Mouse (Mus musculus): ENCODE results near the gene Dusp1.

DNA sequence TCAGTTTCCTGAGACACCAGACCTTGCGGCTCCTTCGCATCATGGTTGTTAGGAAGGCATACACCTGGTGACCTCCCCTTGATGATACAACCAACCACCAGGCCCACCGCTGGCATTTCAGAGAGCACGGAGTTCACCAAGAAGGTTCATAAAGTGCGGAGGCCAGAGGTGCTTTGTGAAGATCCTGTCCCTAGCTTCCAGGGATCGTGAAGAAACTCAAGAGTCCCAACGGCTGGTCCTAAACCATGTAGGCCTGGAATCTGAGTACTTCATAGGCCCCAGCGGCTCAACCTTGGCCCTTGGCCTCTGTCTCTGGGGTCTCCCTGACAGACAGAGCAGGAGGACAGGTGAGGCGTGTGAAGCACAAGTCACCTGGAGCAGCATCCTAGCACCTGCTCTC lies 34.6 kb downstream of the Dusp1 start:
- TF ChIP-seq CTCF (IDR thresholded peaks at IDR 0.05; ENCODE audit: low read depth): no peak
- TF ChIP-seq EP300 (optimal IDR thresholded peaks at IDR 0.05): no peak

Data from stomach, postnatal 0 days (tissue).